Mouse (Mus musculus): ENCODE data around the gene Ap2a1. TPM values are rescaled to one million over a fixed set of nuclear protein-coding genes. Genes with fewer than 3 reads are reported as not detected.

Ap2a1 gene
- polyA plus RNA-seq, 1 experiment, result 323 TPM

DNA sequence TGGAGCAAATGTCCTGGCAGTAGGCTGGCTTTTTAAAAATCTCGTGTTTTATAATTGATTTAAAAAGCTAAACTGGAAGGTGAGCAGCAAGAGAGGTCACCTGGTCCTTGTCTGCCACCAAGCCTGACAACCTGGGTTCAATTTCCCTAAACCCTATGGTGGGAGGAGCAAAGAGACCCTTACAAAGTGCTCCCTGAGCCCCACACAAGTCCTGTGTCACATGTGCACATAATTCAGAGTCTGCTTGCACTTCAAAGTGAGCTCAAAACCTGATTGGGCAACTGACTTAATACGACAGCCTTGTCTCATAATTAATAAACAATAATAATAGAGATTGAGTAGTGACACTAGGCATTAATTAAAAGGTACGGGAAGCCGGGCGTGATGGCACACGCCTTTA lies 58.7 kb downstream of the Ap2a1 start:
- H3K27ac ChIP-seq (ENCODE audit: control insufficient read depth, insufficient read depth, low read depth, low read length), result peak overlapping the region; percentile 78; the same call in 1 of the 2 replicates
- peaks cover 17% of the 10 kb centered on the region for H3K4me1 ChIP-seq (ENCODE audit: control insufficient read depth, insufficient read depth, low read length)
- H3K4me3 ChIP-seq (ENCODE audit: control insufficient read depth, low read depth, low read length), result no peak overlapping the region
- no peak for TF ChIP-seq POLR2A (IDR thresholded peaks at IDR 0.05; ENCODE audit: control insufficient read depth, low read depth, low read length)
- no peak for TF ChIP-seq CTCF (IDR thresholded peaks at IDR 0.05; ENCODE audit: control insufficient read depth, insufficient read depth, insufficient replicate concordance, low read depth, low read length)
- no peaks in the 10 kb centered on the region for H3K27me3 ChIP-seq (ENCODE audit: control insufficient read depth, insufficient read depth, low read length)
- no peaks in the 10 kb centered on the region for H3K36me3 ChIP-seq (ENCODE audit: control insufficient read depth, insufficient read depth, low read length)

DNA sequence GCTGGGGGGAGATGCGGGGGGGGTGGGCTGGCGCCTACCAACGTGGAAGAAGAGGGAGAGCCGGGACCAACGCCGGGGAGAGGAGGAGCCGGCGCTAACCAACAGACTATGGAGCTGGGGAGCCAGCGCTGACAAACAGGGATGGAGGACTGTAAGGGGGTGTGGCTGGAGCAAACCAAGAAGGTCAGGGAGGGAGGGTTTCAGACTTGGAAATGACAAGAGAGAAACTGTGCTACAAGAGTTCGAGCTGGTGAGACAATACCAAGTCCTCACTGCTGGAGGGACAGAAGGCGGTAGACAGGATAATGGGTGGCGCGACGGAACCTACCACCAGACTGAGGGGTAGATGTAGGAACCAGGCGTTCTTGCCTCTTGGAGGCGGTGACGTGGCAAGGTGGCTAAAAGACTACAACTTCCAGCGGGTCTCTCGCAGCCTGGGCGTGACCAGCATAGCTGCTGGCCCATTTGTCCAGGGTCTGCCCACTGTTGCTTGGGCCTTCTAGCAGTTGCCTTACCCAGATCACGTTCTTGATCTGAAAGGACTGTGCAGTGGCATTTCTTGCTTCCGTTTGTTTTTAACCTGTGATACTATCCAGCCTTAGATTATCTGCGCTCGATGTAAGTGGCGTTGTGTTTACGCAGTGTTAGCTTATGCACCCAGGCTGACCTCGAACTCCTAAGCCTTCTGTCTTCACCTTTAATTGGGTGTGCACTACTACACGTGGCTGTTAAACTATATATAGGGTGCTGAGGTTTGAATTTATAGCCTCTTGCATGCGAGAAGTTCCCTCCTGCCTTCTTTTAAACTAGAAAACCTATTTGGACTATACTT lies 59.4 kb downstream of the Ap2a1 start, which contains the start of gene Ptov1:
TSS of gene Ptov1 (minus strand) at position 92 of the 832 bp plus-strand sequence.
- TF ChIP-seq CTCF (IDR thresholded peaks at IDR 0.05; ENCODE audit: control insufficient read depth, insufficient read depth, insufficient replicate concordance, low read depth, low read length) (no peak), POLR2A (IDR thresholded peaks at IDR 0.05; ENCODE audit: control insufficient read depth, low read depth, low read length) (peak; percentile 62)
- Histone ChIP-seq H3K36me3 (ENCODE audit: control insufficient read depth, insufficient read depth, low read length) (no peaks in the 10 kb centered on the region), H3K4me1 (ENCODE audit: control insufficient read depth, insufficient read depth, low read length) (peaks cover 21% of the 10 kb centered on the region), H3K27ac (ENCODE audit: control insufficient read depth, insufficient read depth, low read depth, low read length) (peak within 1 kb of the TSS; percentile 90), H3K27me3 (ENCODE audit: control insufficient read depth, insufficient read depth, low read length) (no peaks in the 10 kb centered on the region), H3K4me3 (ENCODE audit: control insufficient read depth, low read depth, low read length) (peak within 1 kb of the TSS; percentile 89)

DNA sequence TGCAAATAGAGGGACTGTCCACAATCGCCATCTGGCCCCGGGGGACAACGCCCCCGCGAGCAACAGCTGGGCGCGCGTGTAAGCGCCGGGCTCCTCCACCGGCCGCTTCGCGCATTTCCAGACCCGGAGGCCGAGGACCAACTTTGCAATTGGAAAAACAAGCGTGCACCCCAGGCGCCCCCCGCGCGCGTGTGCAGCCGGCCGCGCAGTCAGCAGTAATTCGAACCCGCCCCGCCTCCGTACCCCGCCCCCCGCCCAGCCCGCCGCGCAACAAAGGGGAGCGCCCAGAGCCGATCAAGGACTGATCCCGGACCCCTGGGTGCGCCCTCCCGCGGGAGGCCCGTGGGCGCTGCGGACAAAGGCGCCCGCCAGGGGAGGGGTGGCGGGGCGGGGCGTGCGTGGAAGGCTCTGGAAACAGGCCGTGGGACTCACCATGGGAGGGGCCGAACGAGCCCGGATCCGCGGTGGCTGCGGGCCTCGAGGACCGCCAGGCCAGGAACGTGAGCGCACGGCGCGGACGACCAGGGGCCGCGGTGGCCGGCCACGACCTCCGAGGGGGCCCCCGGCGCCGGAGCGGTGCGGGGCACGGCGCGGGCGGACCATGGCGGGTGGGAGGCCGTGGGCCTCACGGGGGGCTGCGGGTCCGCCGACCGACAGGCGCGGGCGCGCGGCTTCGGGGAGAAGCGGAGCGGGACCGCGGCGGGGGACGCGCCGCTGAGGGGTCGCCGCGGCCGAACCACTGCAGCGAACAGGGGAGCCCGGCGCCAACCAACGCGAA lies 60.2 kb downstream of the Ap2a1 start:
- Histone ChIP-seq H3K4me3 (ENCODE audit: control insufficient read depth, low read depth, low read length) (peak overlapping the region; percentile 89), H3K27me3 (ENCODE audit: control insufficient read depth, insufficient read depth, low read length) (no peaks in the 10 kb centered on the region), H3K36me3 (ENCODE audit: control insufficient read depth, insufficient read depth, low read length) (no peaks in the 10 kb centered on the region), H3K27ac (ENCODE audit: control insufficient read depth, insufficient read depth, low read depth, low read length) (peak overlapping the region; percentile 90), H3K4me1 (ENCODE audit: control insufficient read depth, insufficient read depth, low read length) (peaks cover 25% of the 10 kb centered on the region)
- TF ChIP-seq CTCF (IDR thresholded peaks at IDR 0.05; ENCODE audit: control insufficient read depth, insufficient read depth, insufficient replicate concordance, low read depth, low read length), result no peak
- TF ChIP-seq POLR2A (IDR thresholded peaks at IDR 0.05; ENCODE audit: control insufficient read depth, low read depth, low read length), result no peak; the same call in 1 of the 2 replicates

DNA sequence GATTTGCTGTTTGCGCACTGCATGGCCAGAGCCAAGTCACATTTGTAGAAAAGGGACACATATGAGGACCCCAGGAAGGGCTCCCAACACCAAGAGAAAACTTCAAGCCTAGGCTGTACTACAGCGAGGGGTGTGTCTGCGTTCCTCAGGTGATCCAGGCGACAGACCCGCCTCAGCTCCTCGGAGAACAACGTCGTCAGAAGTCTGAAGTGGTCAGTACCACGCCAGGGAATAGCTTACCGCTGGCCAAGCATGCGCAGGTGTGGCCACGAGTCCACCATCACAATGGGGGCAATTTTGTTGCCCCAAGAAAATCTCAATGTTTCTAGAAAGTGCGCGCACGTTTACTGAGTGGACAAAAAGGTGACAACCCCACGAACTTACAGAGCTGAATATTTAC lies 60.8 kb downstream of the Ap2a1 start:
- H3K27ac ChIP-seq (ENCODE audit: control insufficient read depth, insufficient read depth, low read depth, low read length), result peak overlapping the region; percentile 50; the same call in 1 of the 2 replicates
- peaks cover 25% of the 10 kb centered on the region for H3K4me1 ChIP-seq (ENCODE audit: control insufficient read depth, insufficient read depth, low read length)
- H3K27me3 ChIP-seq (ENCODE audit: control insufficient read depth, insufficient read depth, low read length), result no peaks in the 10 kb centered on the region
- TF ChIP-seq CTCF (IDR thresholded peaks at IDR 0.05; ENCODE audit: control insufficient read depth, insufficient read depth, insufficient replicate concordance, low read depth, low read length) (no peak), POLR2A (IDR thresholded peaks at IDR 0.05; ENCODE audit: control insufficient read depth, low read depth, low read length) (peak; percentile 44; the same call in 1 of the 2 replicates)
- peak overlapping the region; percentile 70 for H3K4me3 ChIP-seq (ENCODE audit: control insufficient read depth, low read depth, low read length)
- no peaks in the 10 kb centered on the region for H3K36me3 ChIP-seq (ENCODE audit: control insufficient read depth, insufficient read depth, low read length)

DNA sequence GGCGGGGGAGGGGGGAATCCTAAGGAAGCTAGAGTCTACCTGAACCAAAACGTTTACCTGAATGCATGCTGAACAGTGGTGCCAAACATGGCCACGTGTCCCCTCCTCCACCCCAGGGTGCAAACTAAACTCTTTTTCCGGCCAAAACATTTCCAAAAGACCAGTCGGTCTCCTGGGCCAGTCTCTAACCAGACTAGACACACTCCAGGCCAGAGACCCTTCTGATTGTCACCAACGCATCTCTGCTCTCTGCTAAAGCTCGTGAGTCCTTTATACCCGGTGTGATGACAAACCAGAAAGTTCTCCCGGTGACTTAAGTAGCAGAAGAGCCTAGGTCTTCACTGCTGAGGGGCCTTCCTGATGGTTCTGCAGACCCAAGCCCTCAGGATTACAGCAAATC lies 61.5 kb downstream of the Ap2a1 start:
- no peaks in the 10 kb centered on the region for H3K36me3 ChIP-seq (ENCODE audit: control insufficient read depth, insufficient read depth, low read length)
- TF ChIP-seq CTCF (IDR thresholded peaks at IDR 0.05; ENCODE audit: control insufficient read depth, insufficient read depth, insufficient replicate concordance, low read depth, low read length), result no peak
- H3K27ac ChIP-seq (ENCODE audit: control insufficient read depth, insufficient read depth, low read depth, low read length), result no peak overlapping the region
- H3K4me1 ChIP-seq (ENCODE audit: control insufficient read depth, insufficient read depth, low read length), result peaks cover 23% of the 10 kb centered on the region
- H3K27me3 ChIP-seq (ENCODE audit: control insufficient read depth, insufficient read depth, low read length), result no peaks in the 10 kb centered on the region
- peak overlapping the region; percentile 28 for H3K4me3 ChIP-seq (ENCODE audit: control insufficient read depth, low read depth, low read length)

DNA sequence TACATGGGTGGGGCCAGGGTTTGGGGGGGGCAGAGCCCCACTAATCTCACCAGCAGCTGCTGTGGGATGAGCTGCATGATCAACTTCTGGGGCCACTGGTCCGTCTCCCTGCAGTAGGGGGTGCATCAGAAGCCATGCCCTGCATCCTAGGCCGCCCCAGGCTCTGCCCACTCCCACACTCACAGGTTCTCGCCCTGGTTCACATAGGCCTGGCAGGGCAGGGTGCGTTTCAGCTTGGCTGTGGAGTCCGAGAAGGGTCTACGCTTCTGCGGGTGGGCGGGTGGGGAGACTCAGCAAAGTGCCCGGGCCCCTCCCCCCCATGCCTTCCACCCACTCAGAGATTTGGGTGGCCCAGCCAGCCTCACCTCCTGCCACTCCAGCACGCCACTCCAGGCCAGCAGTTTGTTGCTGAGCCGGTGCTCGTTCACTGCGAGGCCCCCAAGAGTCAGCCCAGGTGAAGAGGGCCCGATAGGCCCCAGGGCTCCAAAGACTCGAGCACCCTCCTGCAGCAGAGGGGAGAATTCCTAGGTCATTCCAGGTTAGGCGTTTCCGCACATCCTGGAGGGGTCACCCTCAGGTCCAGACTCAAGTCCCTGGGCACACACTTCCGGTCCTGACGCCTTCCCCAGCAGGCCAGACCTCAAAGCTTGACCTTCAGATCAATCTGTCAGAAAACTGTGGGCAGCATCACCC lies 62.1 kb downstream of the Ap2a1 start:
- no peak overlapping the region for H3K4me3 ChIP-seq (ENCODE audit: control insufficient read depth, low read depth, low read length)

More for the DNA sequence above, 62.1 kb downstream of the Ap2a1 start:
- Histone ChIP-seq H3K27ac (ENCODE audit: control insufficient read depth, insufficient read depth, low read depth, low read length) (no peak overlapping the region), H3K4me1 (ENCODE audit: control insufficient read depth, insufficient read depth, low read length) (peaks cover 23% of the 10 kb centered on the region), H3K36me3 (ENCODE audit: control insufficient read depth, insufficient read depth, low read length) (no peaks in the 10 kb centered on the region), H3K27me3 (ENCODE audit: control insufficient read depth, insufficient read depth, low read length) (no peaks in the 10 kb centered on the region)
- no peak for TF ChIP-seq POLR2A (IDR thresholded peaks at IDR 0.05; ENCODE audit: control insufficient read depth, low read depth, low read length)
- no peak for TF ChIP-seq CTCF (IDR thresholded peaks at IDR 0.05; ENCODE audit: control insufficient read depth, insufficient read depth, insufficient replicate concordance, low read depth, low read length)

Data from testis, adult 2 months (tissue).